Mouse (Mus musculus): Measurements from ENCODE around the gene Vps8. TPM values are rescaled to one million over a fixed set of nuclear protein-coding genes. Genes with fewer than 3 reads are reported as not detected.

Vps8 gene
- polyA plus RNA-seq, 1 experiment from 2014 or later: 19.0 TPM

DNA sequence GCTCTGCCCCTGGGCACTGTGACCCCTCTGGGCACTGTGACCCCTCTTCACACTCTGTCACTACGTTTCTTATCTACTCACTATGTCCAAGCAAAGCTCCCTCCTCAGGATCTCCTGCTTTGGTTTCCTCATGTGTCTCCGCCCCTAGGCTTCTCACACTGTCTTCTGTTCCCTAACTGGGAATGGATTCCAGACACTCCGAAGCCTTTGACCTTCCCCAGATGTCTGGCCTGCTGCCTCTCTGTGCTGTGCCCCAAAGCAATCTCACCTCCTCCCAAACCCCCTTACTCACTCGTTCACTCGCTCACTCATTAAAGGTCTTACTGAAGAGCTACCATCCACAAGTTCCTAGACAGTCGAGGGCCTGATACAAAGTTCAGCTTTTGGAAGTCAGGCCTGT is 16.8 kb upstream of the Vps8 start:
- no peak overlapping the region for H3K27ac ChIP-seq (replicated peaks; ENCODE audit: low read depth, low read length)
- no peak overlapping the region for H3K4me3 ChIP-seq (ENCODE audit: low read depth, low read length)
- ATAC-seq (replicated peaks; ENCODE audit: insufficient number of reproducible peaks, low FRiP score, low TSS enrichment, low read depth) (no peak), DNase-seq (ENCODE audit: low spot score) (peak; percentile 56)
- no peaks in the 10 kb centered on the region for H3K9me3 ChIP-seq (replicated peaks; ENCODE audit: control insufficient read depth, low read length)
- WGBS: 22% methylated on average over 6 of the region's 6 CpGs
- no peaks in the 10 kb centered on the region for H3K36me3 ChIP-seq (replicated peaks; ENCODE audit: control insufficient read depth, insufficient read depth, low read depth, low read length)
- H3K4me2 ChIP-seq (ENCODE audit: low read depth, low read length): no peak overlapping the region
- peaks cover 6% of the 10 kb centered on the region for H3K4me1 ChIP-seq (ENCODE audit: control insufficient read depth, insufficient read depth, low read length)
- H3K27me3 ChIP-seq (ENCODE audit: control insufficient read depth, insufficient read depth, low read length): no peaks in the 10 kb centered on the region
- H3K9ac ChIP-seq (replicated peaks; ENCODE audit: low read length): no peak overlapping the region

DNA sequence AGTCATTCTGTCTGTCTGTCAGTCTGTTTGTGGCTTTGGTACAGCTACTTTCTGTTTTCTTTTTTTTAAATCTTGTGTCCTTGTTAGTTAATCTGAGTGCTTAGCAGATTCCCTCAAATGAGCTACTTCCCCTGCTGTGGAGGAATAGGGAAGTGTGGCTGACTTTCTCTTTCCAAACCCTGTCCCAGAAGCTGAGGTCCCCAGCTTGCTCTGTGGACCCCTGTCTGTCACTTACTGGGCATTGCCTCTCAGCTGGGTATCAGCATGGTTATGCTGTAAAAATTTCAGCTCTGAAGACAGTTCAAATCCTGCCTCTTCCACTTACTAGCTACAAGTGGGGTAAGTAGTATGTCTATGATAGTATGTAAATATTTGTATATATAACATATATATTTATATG is 11.1 kb upstream of the Vps8 start:
- no peaks in the 10 kb centered on the region for H3K36me3 ChIP-seq (replicated peaks; ENCODE audit: control insufficient read depth, insufficient read depth, low read depth, low read length)
- DNase-seq (ENCODE audit: low spot score) (no peak), ATAC-seq (replicated peaks; ENCODE audit: insufficient number of reproducible peaks, low FRiP score, low TSS enrichment, low read depth) (no peak)
- no peak overlapping the region for H3K9ac ChIP-seq (replicated peaks; ENCODE audit: low read length)
- no peak overlapping the region for H3K4me2 ChIP-seq (ENCODE audit: low read depth, low read length)
- H3K4me1 ChIP-seq (ENCODE audit: control insufficient read depth, insufficient read depth, low read length): no peaks in the 10 kb centered on the region
- no peaks in the 10 kb centered on the region for H3K9me3 ChIP-seq (replicated peaks; ENCODE audit: control insufficient read depth, low read length)
- no peaks in the 10 kb centered on the region for H3K27me3 ChIP-seq (ENCODE audit: control insufficient read depth, insufficient read depth, low read length)
- no peak overlapping the region for H3K27ac ChIP-seq (replicated peaks; ENCODE audit: low read depth, low read length)
- no peak overlapping the region for H3K4me3 ChIP-seq (ENCODE audit: low read depth, low read length)

- H3K4me1 ChIP-seq (ENCODE audit: control insufficient read depth, insufficient read depth, low read length): no peaks in the 10 kb centered on the region
- no peak overlapping the region for H3K9ac ChIP-seq (replicated peaks; ENCODE audit: low read length)
- H3K27ac ChIP-seq (replicated peaks; ENCODE audit: low read depth, low read length): no peak overlapping the region
- no peaks in the 10 kb centered on the region for H3K9me3 ChIP-seq (replicated peaks; ENCODE audit: control insufficient read depth, low read length)
- no peak overlapping the region for H3K4me3 ChIP-seq (ENCODE audit: low read depth, low read length)
- H3K27me3 ChIP-seq (ENCODE audit: control insufficient read depth, insufficient read depth, low read length): no peaks in the 10 kb centered on the region
- ATAC-seq (replicated peaks; ENCODE audit: insufficient number of reproducible peaks, low FRiP score, low TSS enrichment, low read depth) (peak; percentile 78), DNase-seq (ENCODE audit: low spot score) (peak; percentile 94)
- H3K36me3 ChIP-seq (replicated peaks; ENCODE audit: control insufficient read depth, insufficient read depth, low read depth, low read length): no peaks in the 10 kb centered on the region
- no peak overlapping the region for H3K4me2 ChIP-seq (ENCODE audit: low read depth, low read length)
- 18% methylated on average over 8 of the region's 8 CpGs for WGBS
Observed at GRCm38 (mm10) chr16:21412593-21413047, 10.3 kb upstream of the Vps8 start.

DNA sequence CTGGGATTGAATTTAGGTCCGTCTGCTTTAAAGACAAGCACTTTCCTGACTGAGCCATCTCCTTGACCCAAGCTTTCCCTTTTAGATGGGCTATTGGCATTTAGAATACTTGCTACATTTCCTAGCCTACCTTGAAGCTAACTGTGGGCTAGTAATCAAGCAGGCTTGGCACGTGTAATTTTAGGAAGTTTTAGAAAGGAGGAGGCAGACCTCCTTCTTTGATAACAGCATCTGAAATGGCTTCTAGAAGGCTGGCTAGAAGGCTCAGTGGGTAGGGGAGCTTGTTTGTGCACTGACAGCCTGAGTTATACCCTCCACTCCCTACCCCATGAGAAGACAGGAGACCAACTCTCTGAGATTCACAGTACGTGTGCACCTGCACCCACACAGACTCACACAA is 9.1 kb upstream of the Vps8 start:
- no peaks in the 10 kb centered on the region for H3K36me3 ChIP-seq (replicated peaks; ENCODE audit: control insufficient read depth, insufficient read depth, low read depth, low read length)
- no peak overlapping the region for H3K9ac ChIP-seq (replicated peaks; ENCODE audit: low read length)
- no peak overlapping the region for H3K4me2 ChIP-seq (ENCODE audit: low read depth, low read length)
- no peak overlapping the region for H3K27ac ChIP-seq (replicated peaks; ENCODE audit: low read depth, low read length)
- no peak overlapping the region for H3K4me3 ChIP-seq (ENCODE audit: low read depth, low read length)
- no peak for ATAC-seq (replicated peaks; ENCODE audit: insufficient number of reproducible peaks, low FRiP score, low TSS enrichment, low read depth)
- no peaks in the 10 kb centered on the region for H3K9me3 ChIP-seq (replicated peaks; ENCODE audit: control insufficient read depth, low read length)
- DNase-seq (ENCODE audit: low spot score): no peak
- 82% methylated on average over 3 of the region's 3 CpGs for WGBS
- no peaks in the 10 kb centered on the region for H3K27me3 ChIP-seq (ENCODE audit: control insufficient read depth, insufficient read depth, low read length)
- H3K4me1 ChIP-seq (ENCODE audit: control insufficient read depth, insufficient read depth, low read length): no peaks in the 10 kb centered on the region

DNA sequence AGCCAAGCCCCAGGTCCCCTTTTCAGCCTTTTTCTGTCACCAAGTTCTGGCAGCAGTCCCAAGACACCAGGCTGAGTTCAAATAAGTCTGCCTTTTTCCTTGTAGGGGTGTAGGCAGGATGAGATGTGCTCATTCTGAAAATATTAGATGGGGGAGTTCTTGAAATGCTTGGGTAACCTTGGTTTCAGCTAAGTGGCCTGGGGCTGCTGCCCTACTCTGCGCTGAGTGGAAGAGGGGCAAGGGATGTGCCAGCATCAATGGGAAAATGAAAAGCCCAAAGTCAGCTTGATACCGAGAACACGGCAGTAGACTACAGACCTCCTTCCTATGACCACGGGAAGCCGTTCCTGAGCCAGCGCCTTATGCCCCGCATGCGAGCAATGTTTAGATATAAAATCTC is 7.8 kb upstream of the Vps8 start:
- Histone ChIP-seq H3K4me2 (ENCODE audit: low read depth, low read length) (no peak overlapping the region), H3K27me3 (ENCODE audit: control insufficient read depth, insufficient read depth, low read length) (no peaks in the 10 kb centered on the region), H3K9me3 (replicated peaks; ENCODE audit: control insufficient read depth, low read length) (no peaks in the 10 kb centered on the region), H3K4me3 (ENCODE audit: low read depth, low read length) (no peak overlapping the region), H3K27ac (replicated peaks; ENCODE audit: low read depth, low read length) (no peak overlapping the region), H3K9ac (replicated peaks; ENCODE audit: low read length) (no peak overlapping the region), H3K4me1 (ENCODE audit: control insufficient read depth, insufficient read depth, low read length) (no peaks in the 10 kb centered on the region), H3K36me3 (replicated peaks; ENCODE audit: control insufficient read depth, insufficient read depth, low read depth, low read length) (no peaks in the 10 kb centered on the region)
- 96% methylated on average over 8 of the region's 8 CpGs for WGBS
- no peak for DNase-seq (ENCODE audit: low spot score)
- no peak for ATAC-seq (replicated peaks; ENCODE audit: insufficient number of reproducible peaks, low FRiP score, low TSS enrichment, low read depth)

GRCm38 (mm10) chr16:21418012-21418411 is 4.9 kb upstream of the Vps8 start:
- WGBS: 51% methylated on average over 5 of the region's 5 CpGs
- no peak for ATAC-seq (replicated peaks; ENCODE audit: insufficient number of reproducible peaks, low FRiP score, low TSS enrichment, low read depth)
- no peaks in the 10 kb centered on the region for H3K36me3 ChIP-seq (replicated peaks; ENCODE audit: control insufficient read depth, insufficient read depth, low read depth, low read length)

GRCm38 (mm10) chr16:21423546-21423910 is 610 bp downstream of the Vps8 start:
- 1% methylated on average over 10 of the region's 10 CpGs for WGBS
- DNase-seq (ENCODE audit: low spot score) (peak; percentile 72), ATAC-seq (replicated peaks; ENCODE audit: insufficient number of reproducible peaks, low FRiP score, low TSS enrichment, low read depth) (peak; percentile 72)
- Histone ChIP-seq H3K4me2 (ENCODE audit: low read depth, low read length) (peak overlapping the region; percentile 93), H3K27ac (replicated peaks; ENCODE audit: low read depth, low read length) (peak overlapping the region; percentile 79), H3K4me1 (ENCODE audit: control insufficient read depth, insufficient read depth, low read length) (no peaks in the 10 kb centered on the region; the same call in 1 of the 2 replicates), H3K27me3 (ENCODE audit: control insufficient read depth, insufficient read depth, low read length) (no peaks in the 10 kb centered on the region), H3K9ac (replicated peaks; ENCODE audit: low read length) (peak overlapping the region; percentile 81), H3K4me3 (ENCODE audit: low read depth, low read length) (peak overlapping the region; percentile 74), H3K9me3 (replicated peaks; ENCODE audit: control insufficient read depth, low read length) (no peaks in the 10 kb centered on the region), H3K36me3 (replicated peaks; ENCODE audit: control insufficient read depth, insufficient read depth, low read depth, low read length) (no peaks in the 10 kb centered on the region)

More at GRCm38 (mm10) chr16:21418012-21418411, 4.9 kb upstream of the Vps8 start:
- H3K4me2 ChIP-seq (ENCODE audit: low read depth, low read length): no peak overlapping the region
- no peak overlapping the region for H3K27ac ChIP-seq (replicated peaks; ENCODE audit: low read depth, low read length)
- no peaks in the 10 kb centered on the region for H3K27me3 ChIP-seq (ENCODE audit: control insufficient read depth, insufficient read depth, low read length)
- H3K9me3 ChIP-seq (replicated peaks; ENCODE audit: control insufficient read depth, low read length): no peaks in the 10 kb centered on the region
- H3K9ac ChIP-seq (replicated peaks; ENCODE audit: low read length): no peak overlapping the region
- no peak for DNase-seq (ENCODE audit: low spot score)
- no peaks in the 10 kb centered on the region for H3K4me1 ChIP-seq (ENCODE audit: control insufficient read depth, insufficient read depth, low read length)
- H3K4me3 ChIP-seq (ENCODE audit: low read depth, low read length): no peak overlapping the region

GRCm38 (mm10) chr16:21428131-21428530 is 5.2 kb downstream of the Vps8 start:
- no peak for ATAC-seq (replicated peaks; ENCODE audit: insufficient number of reproducible peaks, low FRiP score, low TSS enrichment, low read depth)
- H3K27ac ChIP-seq (replicated peaks; ENCODE audit: low read depth, low read length): no peak overlapping the region

More at GRCm38 (mm10) chr16:21428131-21428530, 5.2 kb downstream of the Vps8 start:
- DNase-seq (ENCODE audit: low spot score): no peak
- Histone ChIP-seq H3K4me1 (ENCODE audit: control insufficient read depth, insufficient read depth, low read length) (no peaks in the 10 kb centered on the region; the same call in 1 of the 2 replicates), H3K27me3 (ENCODE audit: control insufficient read depth, insufficient read depth, low read length) (no peaks in the 10 kb centered on the region), H3K4me3 (ENCODE audit: low read depth, low read length) (no peak overlapping the region), H3K36me3 (replicated peaks; ENCODE audit: control insufficient read depth, insufficient read depth, low read depth, low read length) (no peaks in the 10 kb centered on the region), H3K4me2 (ENCODE audit: low read depth, low read length) (no peak overlapping the region), H3K9me3 (replicated peaks; ENCODE audit: control insufficient read depth, low read length) (no peaks in the 10 kb centered on the region), H3K9ac (replicated peaks; ENCODE audit: low read length) (no peak overlapping the region)
- WGBS: 74% methylated on average over 5 of the region's 5 CpGs

Measured in embryonic facial prominence, embryonic 11.5 days (tissue).